Mouse (Mus musculus) lung, postnatal 0 days (tissue): ENCODE results near the gene Ddah1. TPM values are rescaled to one million over a fixed set of nuclear protein-coding genes. Genes with fewer than 3 reads are reported as not detected.
"Not testable (repeated sequence)": the region's sequence is repeated elsewhere in the genome, so short reads cannot be mapped to it uniquely, and the experiment has no call there.

Experiments
- ATAC-seq: fragments of 200-750 bp; cut with Nextera tagmentation; 2 replicates; pipeline ENCODE4 v1.8.0; 2017; ENCODE audit warnings: moderate library complexity
- DNase-seq: peaks from one replicate; pipeline ENCODE4 v3.0.0-alpha.2; 2016; ENCODE audit warnings: low spot score
- H3K27ac ChIP-seq: fragments of 300-500 bp; sonication (generic); 2 replicates; pipeline ENCODE4 v1.5.1; 2014; ENCODE audit warnings: antibody characterized with exemption, mild to moderate bottlenecking, low read length, mixed read lengths
- H3K27me3 ChIP-seq: fragments of 300-500 bp; sonication (generic); replicated peaks from 2 replicates; pipeline ENCODE4 v1.6.1; 2014; ENCODE audit warnings: low read length, mixed read lengths; ENCODE audit not compliant: insufficient read depth
- H3K36me3 ChIP-seq: fragments of 300-500 bp; sonication (generic); 2 replicates; pipeline ENCODE4 v1.6.1; 2014; ENCODE audit warnings: low read length, mixed read lengths; ENCODE audit not compliant: insufficient read depth
- H3K4me1 ChIP-seq: fragments of 300-500 bp; sonication (generic); 2 replicates; pipeline ENCODE4 v1.6.1; 2014; ENCODE audit warnings: antibody characterized with exemption, low read depth, low read length, mixed read lengths; ENCODE audit not compliant: insufficient read depth
- H3K4me2 ChIP-seq: fragments of 300-500 bp; sonication (generic); replicated peaks from 2 replicates; pipeline ENCODE4 v1.6.1; 2014; ENCODE audit warnings: low read depth, mild to moderate bottlenecking, low read length, moderate library complexity, mixed read lengths
- H3K4me3 ChIP-seq: fragments of 300-500 bp; sonication (generic); 2 replicates; pipeline ENCODE4 v1.5.1; 2014; ENCODE audit warnings: low read depth, low read length
- H3K9ac ChIP-seq: fragments of 300-500 bp; sonication (generic); replicated peaks from 2 replicates; pipeline ENCODE4 v1.6.1; 2014; ENCODE audit warnings: low read depth, mild to moderate bottlenecking
- H3K9me3 ChIP-seq: fragments of 300-500 bp; sonication (generic); 2 replicates; pipeline ENCODE4 v1.6.1; 2016; ENCODE audit warnings: low read length, mixed read lengths
- CTCF ChIP-seq: IDR thresholded peaks from 2 replicates; pipeline ENCODE4 v1.5.1; 2016; ENCODE audit warnings: antibody characterized with exemption, mild to moderate bottlenecking
- EP300 ChIP-seq: IDR thresholded peaks from 2 replicates; pipeline ENCODE4 v1.6.1; 2016; ENCODE audit warnings: antibody characterized with exemption, mild to moderate bottlenecking, control low read depth
- WGBS: fragments of 180-500 bp; shearing (Covaris S2); extraction: QIAGEN DNeasy Blood & Tissue Kit; methylation state at CpG from one replicate; pipeline ENCODE4 v1.1.7; 2014; 5-methylcytosine and 5-hydroxymethylcytosine counted together
- polyA plus RNA-seq: library from polyadenylated mRNA; unstranded; fragments of >200 nt; fragmentation: Nextera tagmentation; extraction: Ambion mirVana; gene quantifications from 2 replicates; pipeline ENCODE4 v1.2.1, GENCODE M21; 2015

The Ddah1 gene
- polyA plus RNA-seq, 1 experiment from 2014 or later: 20.2 TPM

- no peaks in the 10 kb centered on the region for H3K9me3 ChIP-seq
Measured at GRCm38 (mm10) chr3:145904850-145905776, 146.6 kb downstream of the Ddah1 start.

GRCm38 (mm10) chr3:145906582-145906981 lies 148.1 kb downstream of the Ddah1 start:
- Histone ChIP-seq H3K36me3 (no peaks in the 10 kb centered on the region), H3K9ac (no peak overlapping the region), H3K4me3 (no peak overlapping the region), H3K9me3 (no peaks in the 10 kb centered on the region), H3K27me3 (no peaks in the 10 kb centered on the region), H3K4me2 (no peak overlapping the region), H3K27ac (no peak overlapping the region), H3K4me1 (no peaks in the 10 kb centered on the region)
- ATAC-seq (no peak), DNase-seq (no peak)
- no peak for TF ChIP-seq CTCF
- no peak for TF ChIP-seq EP300
- WGBS: 87% methylated on average over 9 of the region's 9 CpGs

More at GRCm38 (mm10) chr3:145904850-145905776, 146.6 kb downstream of the Ddah1 start:
- Histone ChIP-seq H3K27me3 (no peaks in the 10 kb centered on the region), H3K4me2 (0 out of 2 replicates have a peak overlapping the region, but pooled peaks have one; percentile 30), H3K9ac (no peak overlapping the region), H3K27ac (no peak overlapping the region), H3K4me3 (no peak overlapping the region), H3K4me1 (no peaks in the 10 kb centered on the region), H3K36me3 (no peaks in the 10 kb centered on the region)
- 51% methylated on average over 22 of the region's 22 CpGs for WGBS
- TF ChIP-seq CTCF (peak; percentile 78), EP300 (no peak)
- no peak; the same call in 1 of the 2 replicates for ATAC-seq
- DNase-seq: peak; percentile 75

- H3K36me3 ChIP-seq: no peaks in the 10 kb centered on the region
- WGBS: 82% methylated on average over 7 of the region's 7 CpGs
- no peak for DNase-seq
Measured at GRCm38 (mm10) chr3:145912512-145912911, 154.0 kb downstream of the Ddah1 start.

GRCm38 (mm10) chr3:145913263-145913662 lies 154.8 kb downstream of the Ddah1 start:
- DNase-seq: no peak
- no peaks in the 10 kb centered on the region for H3K9me3 ChIP-seq
- no peaks in the 10 kb centered on the region for H3K4me1 ChIP-seq
- no peak for ATAC-seq
- WGBS: 58% methylated on average over 6 of the region's 6 CpGs
- no peak overlapping the region for H3K27ac ChIP-seq
- H3K4me2 ChIP-seq: no peak overlapping the region
- no peak for TF ChIP-seq CTCF
- no peak for TF ChIP-seq EP300
- no peaks in the 10 kb centered on the region for H3K36me3 ChIP-seq
- H3K9ac ChIP-seq: no peak overlapping the region
- no peaks in the 10 kb centered on the region for H3K27me3 ChIP-seq
- no peak overlapping the region for H3K4me3 ChIP-seq

More at GRCm38 (mm10) chr3:145912512-145912911, 154.0 kb downstream of the Ddah1 start:
- Histone ChIP-seq H3K4me1 (no peaks in the 10 kb centered on the region), H3K9ac (no peak overlapping the region), H3K27me3 (no peaks in the 10 kb centered on the region), H3K4me3 (no peak overlapping the region), H3K27ac (no peak overlapping the region), H3K9me3 (no peaks in the 10 kb centered on the region), H3K4me2 (no peak overlapping the region)
- TF ChIP-seq CTCF: no peak
- TF ChIP-seq EP300: no peak
- no peak for ATAC-seq

DNA sequence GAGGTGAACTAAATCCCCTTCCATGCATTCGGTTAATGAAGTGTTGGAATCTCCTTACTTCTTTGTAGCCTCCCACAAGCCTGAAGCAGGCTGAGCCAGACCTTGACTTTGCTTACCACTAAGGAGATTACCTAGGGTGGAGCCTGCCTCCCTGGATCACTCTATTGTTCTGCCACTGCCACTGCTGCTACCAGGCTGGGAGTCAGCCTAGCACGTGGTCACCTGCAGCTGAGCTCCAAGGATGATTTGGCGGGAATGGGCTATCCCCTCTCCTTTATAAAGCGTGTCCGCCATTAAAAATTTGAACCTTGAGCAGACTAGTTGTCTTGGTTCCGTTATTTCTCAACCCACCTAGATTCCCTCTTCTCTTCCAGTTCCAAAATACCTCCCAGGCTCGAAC lies 155.5 kb downstream of the Ddah1 start:
- not testable (repeated sequence) for H3K27me3 ChIP-seq, H3K4me2 ChIP-seq, H3K36me3 ChIP-seq, H3K9me3 ChIP-seq, H3K4me3 ChIP-seq, H3K4me1 ChIP-seq, H3K27ac ChIP-seq, ATAC-seq, H3K9ac ChIP-seq, DNase-seq
- 81% methylated on average over 7 of the region's 7 CpGs for WGBS

GRCm38 (mm10) chr3:145916374-145916773 lies 157.9 kb downstream of the Ddah1 start:
- TF ChIP-seq CTCF: no peak
- TF ChIP-seq EP300: no peak
- WGBS: 76% methylated on average over 5 of the region's 5 CpGs

More at GRCm38 (mm10) chr3:145916374-145916773, 157.9 kb downstream of the Ddah1 start:
- Histone ChIP-seq H3K27ac (no peak overlapping the region), H3K4me1 (no peaks in the 10 kb centered on the region), H3K4me3 (no peak overlapping the region), H3K9me3 (no peaks in the 10 kb centered on the region), H3K4me2 (no peak overlapping the region), H3K9ac (no peak overlapping the region), H3K27me3 (no peaks in the 10 kb centered on the region), H3K36me3 (no peaks in the 10 kb centered on the region)
- DNase-seq (no peak), ATAC-seq (no peak)
